9 mouse cellular contexts compared by ENCODE assay signal in the genomic region with DNA sequence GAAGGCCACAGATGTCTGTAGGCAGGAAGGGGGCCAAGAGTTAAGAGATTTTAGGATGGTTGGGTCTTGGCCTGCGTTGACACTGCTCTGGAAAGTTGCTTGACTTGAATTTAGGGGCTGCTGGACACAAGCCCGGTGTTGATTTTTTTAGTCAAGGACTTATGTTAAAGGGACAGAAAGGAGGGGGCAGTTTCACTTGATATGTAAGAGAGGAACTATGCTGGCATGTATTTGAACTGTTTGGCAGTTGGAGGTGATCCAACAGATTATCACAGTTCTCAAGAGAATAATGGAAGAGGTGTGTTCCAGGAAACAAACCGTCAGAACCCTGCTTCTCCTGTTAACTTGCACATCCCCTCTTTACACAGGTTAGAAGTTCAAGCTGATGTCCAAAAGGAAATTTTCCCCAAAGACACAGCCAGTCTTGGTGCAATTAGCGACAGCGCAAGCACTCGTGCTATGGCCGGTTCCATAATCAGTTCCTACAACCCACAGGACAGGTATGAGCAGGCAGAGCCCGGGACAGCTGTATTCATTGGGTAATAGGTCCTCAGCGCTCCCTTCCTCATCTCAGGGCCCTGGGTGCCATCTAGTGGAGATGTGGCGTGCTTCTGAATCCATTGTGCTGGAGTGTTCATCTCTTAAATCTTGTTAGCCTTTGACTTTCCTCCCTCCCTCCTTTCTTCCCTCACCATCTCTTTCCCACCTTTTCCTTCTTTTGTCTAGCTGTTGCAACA. TPM values are rescaled to one million over a fixed set of nuclear protein-coding genes. Genes with fewer than 3 reads are reported as not detected.
DNase-seq lines count a peak whose midpoint lies in the region; ATAC-seq and TF ChIP-seq lines count a peak whose summit lies in the region.
"Had no signal": no experiment of that assay in that cellular context is flagged by ENCODE, and none has a peak within 500 bp of the region (broad histone marks: within the 10 kb centered on the region; RNA-seq: fewer than 3 reads in every experiment).

No protein-coding gene starts in this region.

- H3K4me1 ChIP-seq in embryonic facial prominence, embryonic 11.5 days (ENCODE audit: control insufficient read depth, insufficient read depth, low read length): no peaks in the 10 kb centered on the region
- no peaks in the 10 kb centered on the region for H3K4me1 ChIP-seq in kidney, postnatal 0 days (replicated peaks; ENCODE audit: insufficient read depth, low read length)
- H3K4me1 ChIP-seq in liver, embryonic 15.5 days (replicated peaks): no peaks in the 10 kb centered on the region
- peaks cover 10% of the 10 kb centered on the region for H3K4me1 ChIP-seq in neural tube, embryonic 15.5 days

- H3K9ac ChIP-seq in embryonic facial prominence, embryonic 11.5 days (replicated peaks; ENCODE audit: low read length): no peak overlapping the region
- no peak overlapping the region for H3K9ac ChIP-seq in kidney, postnatal 0 days (ENCODE audit: low read depth, low read length)
- H3K9ac ChIP-seq in liver, embryonic 15.5 days: no peak overlapping the region
- no peak overlapping the region for H3K9ac ChIP-seq in neural tube, embryonic 15.5 days (replicated peaks)

- peak; percentile 91 for TF ChIP-seq CTCF in kidney, postnatal 0 days (IDR thresholded peaks at IDR 0.05; ENCODE audit: low read depth)

- 53% methylated on average over 10 of the region's 10 CpGs for WGBS in embryonic facial prominence, embryonic 11.5 days
- WGBS in kidney, postnatal 0 days: 46% methylated on average over 10 of the region's 10 CpGs
- 47% methylated on average over 10 of the region's 10 CpGs for WGBS in liver, embryonic 15.5 days (ENCODE audit: insufficient replicate concordance)
- 43% methylated on average over 10 of the region's 10 CpGs for WGBS in neural tube, embryonic 15.5 days

- no peaks in the 10 kb centered on the region for H3K9me3 ChIP-seq in embryonic facial prominence, embryonic 11.5 days (replicated peaks; ENCODE audit: control insufficient read depth, low read length)
- H3K9me3 ChIP-seq in kidney, postnatal 0 days (replicated peaks; ENCODE audit: low read length): no peaks in the 10 kb centered on the region
- no peaks in the 10 kb centered on the region for H3K9me3 ChIP-seq in liver, embryonic 15.5 days (replicated peaks)
- no peaks in the 10 kb centered on the region for H3K9me3 ChIP-seq in neural tube, embryonic 15.5 days (replicated peaks)

- peaks cover 13% of the 10 kb centered on the region for H3K36me3 ChIP-seq in embryonic facial prominence, embryonic 11.5 days (replicated peaks; ENCODE audit: control insufficient read depth, insufficient read depth, low read depth, low read length)
- peaks cover 19% of the 10 kb centered on the region for H3K36me3 ChIP-seq in kidney, postnatal 0 days (ENCODE audit: insufficient read depth, low read length)
- H3K36me3 ChIP-seq in liver, embryonic 15.5 days (replicated peaks): peaks cover 51% of the 10 kb centered on the region
- H3K36me3 ChIP-seq in neural tube, embryonic 15.5 days: peaks cover 61% of the 10 kb centered on the region

- H3K27me3 ChIP-seq in embryonic facial prominence, embryonic 11.5 days (ENCODE audit: control insufficient read depth, insufficient read depth, low read length): no peaks in the 10 kb centered on the region
- H3K27me3 ChIP-seq in kidney, postnatal 0 days (ENCODE audit: insufficient read depth, low read length): no peaks in the 10 kb centered on the region
- H3K27me3 ChIP-seq in liver, embryonic 15.5 days: 0 out of 2 replicates have a peak, but pooled peaks cover 4% of the 10 kb centered on the region
- no peaks in the 10 kb centered on the region for H3K27me3 ChIP-seq in neural tube, embryonic 15.5 days (replicated peaks)

- no peak overlapping the region for H3K4me3 ChIP-seq in embryonic facial prominence, embryonic 11.5 days (ENCODE audit: low read depth, low read length)
- H3K4me3 ChIP-seq in kidney, postnatal 0 days (replicated peaks; ENCODE audit: low read depth, low read length): no peak overlapping the region
- no peak overlapping the region for H3K4me3 ChIP-seq in liver, embryonic 15.5 days (replicated peaks)
- H3K4me3 ChIP-seq in neural tube, embryonic 15.5 days (replicated peaks): no peak overlapping the region
- H3K4me3 ChIP-seq: erythroblast, embryonic 14.5 days had no signal

- no peak overlapping the region for H3K27ac ChIP-seq in embryonic facial prominence, embryonic 11.5 days (replicated peaks; ENCODE audit: low read depth, low read length)
- H3K27ac ChIP-seq in kidney, postnatal 0 days: no peak overlapping the region
- peak overlapping the region; percentile 58; the same call in 1 of the 2 replicates for H3K27ac ChIP-seq in liver, embryonic 15.5 days (replicated peaks)
- no peak overlapping the region for H3K27ac ChIP-seq in neural tube, embryonic 15.5 days (replicated peaks)

- peak; percentile 75 for DNase-seq in CD4-positive helper T cell, adult 2 months (ENCODE audit: low read depth, low spot score)
- DNase-seq in adrenal gland, postnatal 14 days: peak; percentile 87
- peak; percentile 86 for DNase-seq in embryonic facial prominence, embryonic 11.5 days (ENCODE audit: low spot score)
- peak; percentile 30 to 56 for DNase-seq in heart, adult 9 months (ENCODE audit: low spot score in 2 of 2)
- DNase-seq in kidney, postnatal 0 days (ENCODE audit: low spot score): peak; percentile 88
- DNase-seq in thymus, adult 18-20 months: peak; percentile 24 to 44

- H3K4me2 ChIP-seq in embryonic facial prominence, embryonic 11.5 days (ENCODE audit: low read depth, low read length): no peak overlapping the region
- H3K4me2 ChIP-seq in kidney, postnatal 0 days (ENCODE audit: low read length): no peak overlapping the region
- H3K4me2 ChIP-seq in liver, embryonic 15.5 days: no peak overlapping the region
- no peak overlapping the region for H3K4me2 ChIP-seq in neural tube, embryonic 15.5 days

- ATAC-seq in embryonic facial prominence, embryonic 11.5 days (replicated peaks; ENCODE audit: insufficient number of reproducible peaks, low FRiP score, low TSS enrichment, low read depth): 0 out of 2 replicates have a peak, but pooled peaks have one; percentile 59
- no peak; the same call in 1 of the 2 replicates for ATAC-seq in kidney, postnatal 0 days (replicated peaks; ENCODE audit: low FRiP score, low read depth)
- no peak; the same call in 1 of the 2 replicates for ATAC-seq in liver, embryonic 15.5 days (ENCODE audit: insufficient read depth)
- ATAC-seq in neural tube, embryonic 15.5 days (ENCODE audit: low FRiP score): peak; percentile 77

RNA-seq across cellular contexts. Expression of gene Tmem54, which starts 22.8 kb away (rescaled TPM):
- total RNA-seq in adrenal gland, postnatal 14 days (2021): not detected in 2 replicates
- polyA plus RNA-seq in embryonic facial prominence, embryonic 11.5 days (2014; fragmentation: Nextera tagmentation; extraction: Ambion mirVana): 6.3 and 6.4 TPM in 2 replicates
- polyA plus RNA-seq in kidney, postnatal 0 days (2015; fragmentation: Nextera tagmentation; extraction: Ambion mirVana): 10.2 and 10.5 TPM in 2 replicates
- 1.2 and 1.9 TPM in 2 replicates for polyA plus RNA-seq in liver, embryonic 15.5 days (2015; fragmentation: Nextera tagmentation; extraction: Ambion mirVana)
- 3.3 TPM in 1 of 2 replicates, not detected in the other for polyA plus RNA-seq in neural tube, embryonic 15.5 days (2015; fragmentation: Nextera tagmentation; extraction: Ambion mirVana)
- polyA plus RNA-seq: erythroblast, embryonic 14.5 days had no signal

RNA-seq across cellular contexts. Expression of gene Rnf19b, which starts 24.5 kb away (rescaled TPM):
- total RNA-seq in adrenal gland, postnatal 14 days (2021): 23.8 and 25.9 TPM in 2 replicates
- polyA plus RNA-seq in embryonic facial prominence, embryonic 11.5 days (2014; fragmentation: Nextera tagmentation; extraction: Ambion mirVana): 9.0 and 10.3 TPM in 2 replicates
- polyA plus RNA-seq in kidney, postnatal 0 days (2015; fragmentation: Nextera tagmentation; extraction: Ambion mirVana): 6.1 and 7.1 TPM in 2 replicates
- 4.8 and 5.5 TPM in 2 replicates for polyA plus RNA-seq in liver, embryonic 15.5 days (2015; fragmentation: Nextera tagmentation; extraction: Ambion mirVana)
- polyA plus RNA-seq in neural tube, embryonic 15.5 days (2015; fragmentation: Nextera tagmentation; extraction: Ambion mirVana): 29.9 and 34.5 TPM in 2 replicates

RNA-seq across cellular contexts. Expression of gene Hpca, which starts 39.3 kb away (rescaled TPM):
- 1.2 and 5.1 TPM in 2 replicates for total RNA-seq in adrenal gland, postnatal 14 days (2021)
- 3.1 and 3.5 TPM in 2 replicates for polyA plus RNA-seq in embryonic facial prominence, embryonic 11.5 days (2014; fragmentation: Nextera tagmentation; extraction: Ambion mirVana)
- 0.94 and 1.0 TPM in 2 replicates for polyA plus RNA-seq in kidney, postnatal 0 days (2015; fragmentation: Nextera tagmentation; extraction: Ambion mirVana)
- 0.31 and 0.66 TPM in 2 replicates for polyA plus RNA-seq in liver, embryonic 15.5 days (2015; fragmentation: Nextera tagmentation; extraction: Ambion mirVana)
- 129 and 143 TPM in 2 replicates for polyA plus RNA-seq in neural tube, embryonic 15.5 days (2015; fragmentation: Nextera tagmentation; extraction: Ambion mirVana)
- polyA plus RNA-seq: erythroblast, embryonic 14.5 days had no signal

RNA-seq across cellular contexts. Expression of gene Fndc5, which starts 54.3 kb away (rescaled TPM):
- total RNA-seq in adrenal gland, postnatal 14 days (2021): 13.1 and 18.0 TPM in 2 replicates
- 2.8 and 3.8 TPM in 2 replicates for polyA plus RNA-seq in embryonic facial prominence, embryonic 11.5 days (2014; fragmentation: Nextera tagmentation; extraction: Ambion mirVana)
- polyA plus RNA-seq in kidney, postnatal 0 days (2015; fragmentation: Nextera tagmentation; extraction: Ambion mirVana): 5.9 and 6.3 TPM in 2 replicates
- polyA plus RNA-seq in liver, embryonic 15.5 days (2015; fragmentation: Nextera tagmentation; extraction: Ambion mirVana): 1.0 and 1.1 TPM in 2 replicates
- 27.0 and 34.9 TPM in 2 replicates for polyA plus RNA-seq in neural tube, embryonic 15.5 days (2015; fragmentation: Nextera tagmentation; extraction: Ambion mirVana)

Comparison
In these comparisons a context has a peak if more than half of its experiments do, and no peak if none do; other contexts are left out.
1. DNase-seq: peak in every context shown above with its lines; median percentile 88 in kidney, postnatal 0 days; 87 in adrenal gland, postnatal 14 days; 86 in embryonic facial prominence, embryonic 11.5 days; 75 in CD4-positive helper T cell, adult 2 months; 43 in heart, adult 9 months; 34 in thymus, adult 18-20 months.
2. ATAC-seq: peak in embryonic facial prominence, embryonic 11.5 days (single experiment) and neural tube, embryonic 15.5 days (single experiment); none in kidney, postnatal 0 days (single experiment) and liver, embryonic 15.5 days (single experiment).
3. RNA of gene Hpca, which starts 39.3 kb away (polyA plus RNA-seq): 129 to 143 TPM in neural tube, embryonic 15.5 days; 3.1 to 3.5 TPM in embryonic facial prominence, embryonic 11.5 days, 0.94 to 1.0 TPM in kidney, postnatal 0 days and 0.31 to 0.66 TPM in liver, embryonic 15.5 days; every median in the first group is over 10 times any median in the second.